Mouse (Mus musculus) midbrain, embryonic 16.5 days (tissue): Measurements from ENCODE around the gene Wnt10b. TPM values are rescaled to one million over a fixed set of nuclear protein-coding genes. Genes with fewer than 3 reads are reported as not detected.

Experiments
- ATAC-seq: fragments of 200-750 bp; cut with Nextera tagmentation; 2 replicates; pipeline ENCODE4 v1.8.0; 2017; ENCODE audit warnings: moderate TSS enrichment
- H3K27ac ChIP-seq: fragments of 300-500 bp; sonication (generic); 2 replicates; pipeline ENCODE4 v1.5.1; 2014; ENCODE audit warnings: mild to moderate bottlenecking, low read length, mixed read lengths
- H3K27me3 ChIP-seq: fragments of 300-500 bp; sonication (generic); 2 replicates; pipeline ENCODE4 v1.6.1; 2014; ENCODE audit warnings: low read depth, low read length, mixed read lengths; ENCODE audit not compliant: control insufficient read depth, insufficient read depth
- H3K36me3 ChIP-seq: fragments of 300-500 bp; sonication (generic); 2 replicates; pipeline ENCODE4 v1.6.1; 2014; ENCODE audit warnings: mild to moderate bottlenecking, low read length, moderate library complexity, mixed read lengths; ENCODE audit not compliant: control insufficient read depth, insufficient read depth
- H3K4me1 ChIP-seq: fragments of 300-500 bp; sonication (generic); 2 replicates; pipeline ENCODE4 v1.6.1; 2014; ENCODE audit warnings: mild to moderate bottlenecking, low read length, mixed read lengths; ENCODE audit not compliant: control insufficient read depth, insufficient read depth
- H3K4me2 ChIP-seq: fragments of 300-500 bp; sonication (generic); 2 replicates; pipeline ENCODE4 v1.6.1; 2014; ENCODE audit warnings: mild to moderate bottlenecking, low read length, mixed read lengths
- H3K4me3 ChIP-seq: fragments of 300-500 bp; sonication (generic); 2 replicates; pipeline ENCODE4 v1.5.1; 2014; ENCODE audit warnings: low read depth, mild to moderate bottlenecking, low read length, moderate library complexity, mixed read lengths
- H3K9ac ChIP-seq: fragments of 300-500 bp; sonication (generic); 2 replicates; pipeline ENCODE4 v1.6.1; 2014; ENCODE audit warnings: low read depth, low read length, mixed read lengths
- H3K9me3 ChIP-seq: fragments of 300-500 bp; sonication (generic); replicated peaks from 2 replicates; pipeline ENCODE4 v1.6.1; 2014; ENCODE audit warnings: mild to moderate bottlenecking, low read length, mixed read lengths; ENCODE audit not compliant: control insufficient read depth, poor library complexity, severe bottlenecking
- WGBS: fragments of 180-500 bp; shearing (Covaris S2); extraction: QIAGEN DNeasy Blood & Tissue Kit; methylation state at CpG from one replicate; pipeline ENCODE4 v1.1.7; 2014; 5-methylcytosine and 5-hydroxymethylcytosine counted together
- polyA plus RNA-seq: library from polyadenylated mRNA; unstranded; fragments of >200 nt; fragmentation: Nextera tagmentation; extraction: Ambion mirVana; gene quantifications from 2 replicates; pipeline ENCODE4 v1.2.1, GENCODE M21; 2015

Gene Wnt10b
- polyA plus RNA-seq, 1 experiment from 2014 or later: not detected

- H3K4me2 ChIP-seq: peak within 1 kb of the TSS; percentile 58
- peaks cover 32% of the 10 kb centered on the region for H3K4me1 ChIP-seq
- peak within 1 kb of the TSS; percentile 52; the same call in 1 of the 2 replicates for H3K9ac ChIP-seq
- no peak within 1 kb of the TSS for H3K27ac ChIP-seq
- no peak for ATAC-seq
- H3K36me3 ChIP-seq: peaks cover 12% of the 10 kb centered on the region; the same call in 1 of the 2 replicates
- peak within 1 kb of the TSS; percentile 44 for H3K4me3 ChIP-seq
- 59% methylated on average over 3 of the region's 3 CpGs for WGBS
- H3K9me3 ChIP-seq: no peaks in the 10 kb centered on the region
- H3K27me3 ChIP-seq: peaks cover 50% of the 10 kb centered on the region
Measured at GRCm38 (mm10) chr15:98809390-98809789, 31.4 kb upstream of the Wnt10b start, which contains the start of gene Ddn. Gene Ddn, minus strand, starts transcription at chr15:98809490.

- Histone ChIP-seq H3K9ac (0 out of 2 replicates have a peak overlapping the region, but pooled peaks have one; percentile 52), H3K27me3 (peaks cover 55% of the 10 kb centered on the region), H3K27ac (no peak overlapping the region), H3K4me2 (peak overlapping the region; percentile 58), H3K4me3 (peak overlapping the region; percentile 44; the same call in 1 of the 2 replicates), H3K4me1 (peaks cover 32% of the 10 kb centered on the region), H3K9me3 (no peaks in the 10 kb centered on the region), H3K36me3 (0 out of 2 replicates have a peak, but pooled peaks cover 6% of the 10 kb centered on the region)
- ATAC-seq: no peak
- 7% methylated on average over 6 of the region's 6 CpGs for WGBS
Measured at GRCm38 (mm10) chr15:98808651-98809134, 30.7 kb upstream of the Wnt10b start.

- peak overlapping the region; percentile 52 for H3K9ac ChIP-seq
- under 1% methylated on average over 29 of the region's 34 CpGs for WGBS
- no peaks in the 10 kb centered on the region for H3K9me3 ChIP-seq
- peaks cover 61% of the 10 kb centered on the region for H3K27me3 ChIP-seq
- ATAC-seq: 0 out of 2 replicates have a peak, but pooled peaks have one; percentile 26
- peaks cover 32% of the 10 kb centered on the region for H3K4me1 ChIP-seq
- peak overlapping the region; percentile 58 for H3K4me2 ChIP-seq
- H3K4me3 ChIP-seq: peak overlapping the region; percentile 44
- H3K27ac ChIP-seq: no peak overlapping the region
- H3K36me3 ChIP-seq: 0 out of 2 replicates have a peak, but pooled peaks cover 4% of the 10 kb centered on the region
Measured at GRCm38 (mm10) chr15:98807895-98808650, 30.1 kb upstream of the Wnt10b start.

GRCm38 (mm10) chr15:98806809-98807770 lies 29.1 kb upstream of the Wnt10b start:
- H3K9me3 ChIP-seq: no peaks in the 10 kb centered on the region
- peaks cover 71% of the 10 kb centered on the region for H3K27me3 ChIP-seq
- 0 out of 2 replicates have a peak, but pooled peaks cover 2% of the 10 kb centered on the region for H3K36me3 ChIP-seq
- H3K27ac ChIP-seq: no peak overlapping the region
- peaks cover 32% of the 10 kb centered on the region for H3K4me1 ChIP-seq
- peak overlapping the region; percentile 58 for H3K4me2 ChIP-seq
- peak overlapping the region; percentile 52 for H3K9ac ChIP-seq
- peak overlapping the region; percentile 44 for H3K4me3 ChIP-seq
- under 1% methylated on average over 55 of the region's 58 CpGs for WGBS
- ATAC-seq: no peak

DNA sequence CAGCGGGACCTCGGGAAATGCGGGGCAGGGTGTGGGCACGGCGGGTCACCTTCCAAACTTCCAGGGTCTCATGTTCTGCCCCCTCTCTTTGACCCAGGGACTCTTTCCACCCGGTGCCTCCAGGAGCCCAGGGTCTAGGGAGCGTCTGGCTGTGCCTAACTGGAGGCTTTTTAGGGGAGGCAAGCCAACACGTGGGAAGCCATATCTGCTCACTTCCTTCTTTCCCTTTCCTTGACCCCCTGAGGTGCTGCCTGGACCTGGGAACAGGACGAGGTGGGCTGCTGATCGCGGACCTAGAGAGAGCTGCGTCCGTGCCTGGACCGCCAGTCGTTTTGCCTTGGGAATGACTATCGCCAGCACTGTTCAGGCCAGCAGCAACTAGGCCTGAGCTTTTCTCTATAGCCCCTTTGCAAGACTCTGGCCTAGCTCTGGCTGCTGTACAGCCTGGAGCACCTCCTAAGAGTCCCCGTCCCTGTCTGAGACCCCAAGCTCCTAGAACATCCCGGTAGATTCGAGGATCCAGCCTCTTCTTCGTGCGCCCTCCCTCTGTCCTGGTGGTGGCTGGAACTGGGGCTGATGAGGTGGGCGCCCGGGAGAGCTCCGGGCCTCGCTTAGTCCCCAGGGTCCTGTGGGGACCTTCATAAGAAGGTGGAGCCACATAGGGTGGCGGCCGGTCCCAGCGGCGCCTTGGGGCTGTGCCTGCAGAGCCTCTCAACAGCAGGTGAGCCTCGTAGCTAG lies 28.3 kb upstream of the Wnt10b start:
- Histone ChIP-seq H3K4me1 (peaks cover 32% of the 10 kb centered on the region), H3K4me3 (peak overlapping the region; percentile 44; the same call in 1 of the 2 replicates), H3K9me3 (no peaks in the 10 kb centered on the region), H3K4me2 (peak overlapping the region; percentile 89), H3K36me3 (no peaks in the 10 kb centered on the region), H3K27me3 (peaks cover 79% of the 10 kb centered on the region), H3K9ac (no peak overlapping the region), H3K27ac (no peak overlapping the region)
- no peak for ATAC-seq
- 7% methylated on average over 30 of the region's 30 CpGs for WGBS

DNA sequence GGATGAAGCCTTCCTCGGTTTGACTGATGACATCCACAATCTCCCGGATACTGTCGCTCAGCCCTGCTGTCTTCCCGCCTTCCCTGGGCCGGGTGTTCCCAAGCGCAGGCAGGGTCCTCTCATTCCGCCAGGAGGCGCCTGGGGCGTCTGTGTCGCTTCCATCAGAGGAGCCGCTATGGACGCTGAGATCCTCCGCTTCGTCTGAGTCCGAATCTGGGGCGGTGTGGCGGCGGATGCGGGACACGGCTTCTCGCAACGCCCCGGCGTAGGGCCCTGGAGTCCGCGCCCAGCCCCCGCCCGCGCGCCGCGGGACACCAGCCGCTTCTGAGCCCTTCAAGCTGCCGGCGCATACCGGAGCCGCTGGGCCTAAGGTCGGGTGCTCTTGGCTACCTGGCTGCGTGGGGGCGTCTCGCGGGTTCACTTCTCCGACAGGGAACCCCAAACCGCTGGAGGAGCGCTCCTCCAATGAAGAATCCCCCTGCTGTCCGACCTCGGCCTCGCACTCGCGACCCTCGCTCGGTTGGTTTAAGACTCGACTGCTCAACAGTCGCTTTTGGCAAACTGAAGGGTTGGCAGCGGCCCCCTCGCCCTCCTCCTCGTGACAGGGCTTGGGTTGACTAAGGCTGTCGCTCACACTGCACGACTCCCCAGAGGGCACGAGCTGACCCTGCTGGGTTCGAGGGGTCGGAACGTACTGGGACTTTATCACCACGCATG lies 27.5 kb upstream of the Wnt10b start:
- H3K4me1 ChIP-seq: peaks cover 32% of the 10 kb centered on the region

GRCm38 (mm10) chr15:98804054-98804453 lies 26.1 kb upstream of the Wnt10b start:
- H3K27me3 ChIP-seq: peaks cover 85% of the 10 kb centered on the region
- no peaks in the 10 kb centered on the region for H3K9me3 ChIP-seq
- H3K4me2 ChIP-seq: peak overlapping the region; percentile 48
- under 1% methylated on average over 32 of the region's 32 CpGs for WGBS
- no peaks in the 10 kb centered on the region for H3K36me3 ChIP-seq
- H3K9ac ChIP-seq: peak overlapping the region; percentile 47; the same call in 1 of the 2 replicates
- no peak overlapping the region for H3K4me3 ChIP-seq
- H3K4me1 ChIP-seq: peaks cover 31% of the 10 kb centered on the region
- peak; percentile 22; the same call in 1 of the 2 replicates for ATAC-seq
- H3K27ac ChIP-seq: no peak overlapping the region

More for the DNA sequence above, 27.5 kb upstream of the Wnt10b start:
- peak overlapping the region; percentile 70 for H3K9ac ChIP-seq
- H3K4me2 ChIP-seq: peak overlapping the region; percentile 89
- H3K9me3 ChIP-seq: no peaks in the 10 kb centered on the region
- peak; percentile 44; the same call in 1 of the 2 replicates for ATAC-seq
- no peaks in the 10 kb centered on the region for H3K36me3 ChIP-seq
- H3K27ac ChIP-seq: no peak overlapping the region
- peak overlapping the region; percentile 42 for H3K4me3 ChIP-seq
- under 1% methylated on average over 64 of the region's 64 CpGs for WGBS
- peaks cover 86% of the 10 kb centered on the region for H3K27me3 ChIP-seq
